Mouse (Mus musculus): ENCODE measurements around the gene Zfp385a. TPM values are rescaled to one million over a fixed set of nuclear protein-coding genes. Genes with fewer than 3 reads are reported as not detected.
A peak's percentile ranks its signal among the peaks of the same experiment; 100 is the strongest.

The Zfp385a gene
- polyA plus RNA-seq, 1 experiment from 2014 or later, result 9.0 TPM

GRCm38 (mm10) chr15:103371741-103372140 lies 31.8 kb upstream of the Zfp385a start:
- no peaks in the 10 kb centered on the region for H3K36me3 ChIP-seq
- ATAC-seq (ENCODE audit: borderline replicate concordance, extremely low read depth, low FRiP score, low TSS enrichment), result no peak
- H3K4me1 ChIP-seq, result peaks cover 12% of the 10 kb centered on the region
- H3K4me3 ChIP-seq, result no peak overlapping the region
- H3K9me3 ChIP-seq, result no peaks in the 10 kb centered on the region
- no peak overlapping the region for H3K27ac ChIP-seq
- H3K27me3 ChIP-seq, result no peaks in the 10 kb centered on the region
- 65% methylated on average over 1 of the region's 1 CpGs for WGBS
- no peak overlapping the region for H3K9ac ChIP-seq
- no peak overlapping the region for H3K4me2 ChIP-seq

GRCm38 (mm10) chr15:103371208-103371607 lies 31.3 kb upstream of the Zfp385a start:
- WGBS, result 19% methylated on average over 2 of the region's 2 CpGs
- H3K9me3 ChIP-seq, result no peaks in the 10 kb centered on the region
- no peak for ATAC-seq (ENCODE audit: borderline replicate concordance, extremely low read depth, low FRiP score, low TSS enrichment)
- H3K4me2 ChIP-seq, result no peak overlapping the region
- H3K27ac ChIP-seq, result no peak overlapping the region
- no peaks in the 10 kb centered on the region for H3K27me3 ChIP-seq
- peaks cover 9% of the 10 kb centered on the region for H3K4me1 ChIP-seq
- no peak overlapping the region for H3K9ac ChIP-seq
- no peaks in the 10 kb centered on the region for H3K36me3 ChIP-seq
- no peak overlapping the region for H3K4me3 ChIP-seq

- Histone ChIP-seq H3K27ac (no peak overlapping the region), H3K4me3 (no peak overlapping the region), H3K4me2 (no peak overlapping the region), H3K9ac (no peak overlapping the region), H3K36me3 (no peaks in the 10 kb centered on the region), H3K9me3 (no peaks in the 10 kb centered on the region), H3K27me3 (no peaks in the 10 kb centered on the region), H3K4me1 (peaks cover 9% of the 10 kb centered on the region)
- 38% methylated on average over 4 of the region's 4 CpGs for WGBS
- no peak for ATAC-seq (ENCODE audit: borderline replicate concordance, extremely low read depth, low FRiP score, low TSS enrichment)
Observed at GRCm38 (mm10) chr15:103370462-103370861, 30.6 kb upstream of the Zfp385a start.

- Histone ChIP-seq H3K36me3 (no peaks in the 10 kb centered on the region), H3K9ac (no peak overlapping the region), H3K4me2 (no peak overlapping the region), H3K4me1 (peaks cover 22% of the 10 kb centered on the region), H3K27ac (no peak overlapping the region), H3K4me3 (no peak overlapping the region), H3K27me3 (no peaks in the 10 kb centered on the region), H3K9me3 (no peaks in the 10 kb centered on the region)
- no peak for ATAC-seq (ENCODE audit: borderline replicate concordance, extremely low read depth, low FRiP score, low TSS enrichment)
- 60% methylated on average over 1 of the region's 1 CpGs for WGBS
Observed at GRCm38 (mm10) chr15:103369123-103369522, 29.2 kb upstream of the Zfp385a start.

GRCm38 (mm10) chr15:103368179-103368940 lies 28.5 kb upstream of the Zfp385a start:
- Histone ChIP-seq H3K27ac (no peak overlapping the region), H3K4me1 (peaks cover 23% of the 10 kb centered on the region), H3K9me3 (no peaks in the 10 kb centered on the region), H3K27me3 (no peaks in the 10 kb centered on the region), H3K4me3 (no peak overlapping the region), H3K4me2 (no peak overlapping the region), H3K36me3 (no peaks in the 10 kb centered on the region), H3K9ac (no peak overlapping the region)
- ATAC-seq (ENCODE audit: borderline replicate concordance, extremely low read depth, low FRiP score, low TSS enrichment), result no peak
- 70% methylated on average over 4 of the region's 4 CpGs for WGBS

GRCm38 (mm10) chr15:103366376-103367149 lies 26.7 kb upstream of the Zfp385a start, which contains the start of gene Itga5:
Itga5 (minus strand) TSS chr15:103366763.
- Histone ChIP-seq H3K36me3 (no peaks in the 10 kb centered on the region), H3K9ac (peak within 1 kb of the TSS; percentile 73), H3K4me1 (peaks cover 34% of the 10 kb centered on the region), H3K27me3 (no peaks in the 10 kb centered on the region), H3K9me3 (no peaks in the 10 kb centered on the region), H3K4me2 (peak within 1 kb of the TSS; percentile 88), H3K4me3 (peak within 1 kb of the TSS; percentile 70), H3K27ac (peak within 1 kb of the TSS; percentile 65)
- ATAC-seq (ENCODE audit: borderline replicate concordance, extremely low read depth, low FRiP score, low TSS enrichment), result peak; percentile 85
- 2% methylated on average over 42 of the region's 51 CpGs for WGBS

GRCm38 (mm10) chr15:103365471-103366375 lies 25.8 kb upstream of the Zfp385a start:
- peak overlapping the region; percentile 65 for H3K27ac ChIP-seq
- H3K4me1 ChIP-seq, result peaks cover 40% of the 10 kb centered on the region
- under 1% methylated on average over 51 of the region's 51 CpGs for WGBS

GRCm38 (mm10) chr15:103364761-103365160 lies 24.9 kb upstream of the Zfp385a start:
- Histone ChIP-seq H3K4me2 (peak overlapping the region; percentile 88), H3K9me3 (no peaks in the 10 kb centered on the region), H3K36me3 (no peaks in the 10 kb centered on the region), H3K27ac (peak overlapping the region; percentile 65; the same call in 1 of the 2 replicates), H3K4me3 (peak overlapping the region; percentile 70), H3K27me3 (no peaks in the 10 kb centered on the region), H3K4me1 (peaks cover 40% of the 10 kb centered on the region), H3K9ac (peak overlapping the region; percentile 73)
- ATAC-seq (ENCODE audit: borderline replicate concordance, extremely low read depth, low FRiP score, low TSS enrichment), result no peak
- 47% methylated on average over 4 of the region's 4 CpGs for WGBS

More at GRCm38 (mm10) chr15:103365471-103366375, 25.8 kb upstream of the Zfp385a start:
- no peaks in the 10 kb centered on the region for H3K36me3 ChIP-seq
- H3K4me2 ChIP-seq, result peak overlapping the region; percentile 88
- no peaks in the 10 kb centered on the region for H3K27me3 ChIP-seq
- peak overlapping the region; percentile 73 for H3K9ac ChIP-seq
- H3K9me3 ChIP-seq, result no peaks in the 10 kb centered on the region
- H3K4me3 ChIP-seq, result peak overlapping the region; percentile 70
- ATAC-seq (ENCODE audit: borderline replicate concordance, extremely low read depth, low FRiP score, low TSS enrichment), result peak; percentile 37; the same call in 1 of the 2 replicates

GRCm38 (mm10) chr15:103363809-103364208 lies 23.9 kb upstream of the Zfp385a start:
- no peaks in the 10 kb centered on the region for H3K27me3 ChIP-seq
- H3K9ac ChIP-seq, result no peak overlapping the region
- H3K4me1 ChIP-seq, result peaks cover 48% of the 10 kb centered on the region
- H3K4me3 ChIP-seq, result no peak overlapping the region
- no peak overlapping the region for H3K27ac ChIP-seq
- H3K36me3 ChIP-seq, result no peaks in the 10 kb centered on the region
- H3K4me2 ChIP-seq, result no peak overlapping the region
- no peak for ATAC-seq (ENCODE audit: borderline replicate concordance, extremely low read depth, low FRiP score, low TSS enrichment)
- WGBS, result 52% methylated on average over 1 of the region's 1 CpGs
- no peaks in the 10 kb centered on the region for H3K9me3 ChIP-seq

GRCm38 (mm10) chr15:103362950-103363349 lies 23.1 kb upstream of the Zfp385a start:
- Histone ChIP-seq H3K27ac (no peak overlapping the region), H3K4me3 (no peak overlapping the region), H3K9ac (no peak overlapping the region), H3K9me3 (no peaks in the 10 kb centered on the region), H3K4me1 (peaks cover 53% of the 10 kb centered on the region), H3K36me3 (no peaks in the 10 kb centered on the region), H3K4me2 (no peak overlapping the region), H3K27me3 (no peaks in the 10 kb centered on the region)
- no peak for ATAC-seq (ENCODE audit: borderline replicate concordance, extremely low read depth, low FRiP score, low TSS enrichment)
- WGBS, result 79% methylated on average over 3 of the region's 3 CpGs

- H3K4me2 ChIP-seq, result no peak overlapping the region
- no peak overlapping the region for H3K9ac ChIP-seq
- no peak overlapping the region for H3K4me3 ChIP-seq
- WGBS, result 82% methylated on average over 7 of the region's 7 CpGs
- no peaks in the 10 kb centered on the region for H3K27me3 ChIP-seq
- H3K9me3 ChIP-seq, result no peaks in the 10 kb centered on the region
- peaks cover 49% of the 10 kb centered on the region for H3K4me1 ChIP-seq
- no peak overlapping the region for H3K27ac ChIP-seq
- no peaks in the 10 kb centered on the region for H3K36me3 ChIP-seq
- ATAC-seq (ENCODE audit: borderline replicate concordance, extremely low read depth, low FRiP score, low TSS enrichment), result no peak
Observed at GRCm38 (mm10) chr15:103362333-103362732, 22.4 kb upstream of the Zfp385a start.

Data from lung, embryonic 15.5 days (tissue).